Mouse (Mus musculus) hindbrain, postnatal 0 days (tissue): ENCODE data around the gene Krt12. TPM values are rescaled to one million over a fixed set of nuclear protein-coding genes. Genes with fewer than 3 reads are reported as not detected.
A peak's percentile ranks its signal among the peaks of the same experiment; 100 is the strongest.

Source experiments
- ATAC-seq: fragments of 200-750 bp; cut with Nextera tagmentation; 2 replicates; pipeline ENCODE4 v1.8.0; 2017; ENCODE audit warnings: mild to moderate bottlenecking, moderate TSS enrichment, moderate library complexity
- DNase-seq: peaks from one replicate; pipeline ENCODE4 v3.0.0-alpha.2; 2015; ENCODE audit warnings: low spot score
- H3K27ac ChIP-seq: fragments of 300-500 bp; sonication (generic); 2 replicates; pipeline ENCODE4 v1.5.1; 2014; ENCODE audit warnings: mild to moderate bottlenecking
- H3K27me3 ChIP-seq: fragments of 300-500 bp; sonication (generic); 2 replicates; pipeline ENCODE4 v1.6.1; 2014; ENCODE audit warnings: low read length, mixed read lengths; ENCODE audit not compliant: insufficient read depth
- H3K36me3 ChIP-seq: fragments of 300-500 bp; sonication (generic); 2 replicates; pipeline ENCODE4 v1.6.1; 2014; ENCODE audit warnings: low read length, mixed read lengths; ENCODE audit not compliant: insufficient read depth
- H3K4me1 ChIP-seq: fragments of 300-500 bp; sonication (generic); 2 replicates; pipeline ENCODE4 v1.6.1; 2014; ENCODE audit warnings: antibody characterized with exemption, low read length, mixed read lengths; ENCODE audit not compliant: insufficient read depth
- H3K4me2 ChIP-seq: fragments of 300-500 bp; sonication (generic); 2 replicates; pipeline ENCODE4 v1.6.1; 2014; ENCODE audit warnings: low read depth, mild to moderate bottlenecking, low read length, moderate library complexity, mixed read lengths
- H3K4me3 ChIP-seq: fragments of 300-500 bp; sonication (generic); 2 replicates; pipeline ENCODE4 v1.5.1; 2014; ENCODE audit warnings: low read length
- H3K9ac ChIP-seq: fragments of 300-500 bp; sonication (generic); replicated peaks from 2 replicates; pipeline ENCODE4 v1.6.1; 2014; ENCODE audit warnings: mild to moderate bottlenecking, low read length, moderate library complexity, mixed read lengths
- H3K9me3 ChIP-seq: fragments of 300-500 bp; sonication (generic); 2 replicates; pipeline ENCODE4 v1.6.1; 2016; ENCODE audit warnings: low read length, mixed read lengths
- CTCF ChIP-seq: IDR thresholded peaks from 2 replicates; pipeline ENCODE4 v1.5.1; 2016; ENCODE audit warnings: antibody characterized with exemption, control low read depth, low read depth
- WGBS: fragments of 180-500 bp; shearing (Covaris S2); extraction: QIAGEN DNeasy Blood & Tissue Kit; methylation state at CpG from one replicate; pipeline ENCODE4 v1.1.7; 2014; 5-methylcytosine and 5-hydroxymethylcytosine counted together
- polyA plus RNA-seq: library from polyadenylated mRNA; unstranded; fragments of >200 nt; fragmentation: Nextera tagmentation; extraction: Ambion mirVana; gene quantifications from 2 replicates; pipeline ENCODE4 v1.2.1, GENCODE M21; 2015
- total RNA-seq: library from RNA; depleted of rRNA; stranded (reverse); fragments of >200 nt; gene quantifications from 2 replicates; pipeline ENCODE4 v1.2.3, GENCODE M21; 2014

Gene Krt12
- total and polyA plus RNA-seq, 2 experiments from 2014 or later: 0.50 to 0.68 TPM

GRCm38 (mm10) chr11:99391375-99391774, 30.7 kb downstream of the Krt12 start:
- WGBS: 82% methylated on average over 6 of the region's 6 CpGs
- Histone ChIP-seq H3K4me1 (no peaks in the 10 kb centered on the region), H3K27me3 (no peaks in the 10 kb centered on the region), H3K9ac (no peak overlapping the region), H3K9me3 (no peaks in the 10 kb centered on the region), H3K27ac (no peak overlapping the region), H3K4me3 (no peak overlapping the region), H3K4me2 (no peak overlapping the region), H3K36me3 (no peaks in the 10 kb centered on the region)
- DNase-seq: no peak
- no peak for ATAC-seq
- no peak for TF ChIP-seq CTCF

- Histone ChIP-seq H3K4me2 (no peak overlapping the region), H3K9ac (no peak overlapping the region), H3K27ac (no peak overlapping the region), H3K4me3 (no peak overlapping the region), H3K9me3 (no peaks in the 10 kb centered on the region), H3K36me3 (no peaks in the 10 kb centered on the region), H3K4me1 (no peaks in the 10 kb centered on the region), H3K27me3 (no peaks in the 10 kb centered on the region)
- TF ChIP-seq CTCF: no peak
- no peak for ATAC-seq
- 80% methylated on average over 7 of the region's 7 CpGs for WGBS
- DNase-seq: no peak
Measured at GRCm38 (mm10) chr11:99390866-99391265, 31.2 kb downstream of the Krt12 start.

- no peaks in the 10 kb centered on the region for H3K27me3 ChIP-seq
- TF ChIP-seq CTCF: no peak
- no peaks in the 10 kb centered on the region for H3K9me3 ChIP-seq
- no peaks in the 10 kb centered on the region for H3K36me3 ChIP-seq
- no peak within 1 kb of the TSS for H3K9ac ChIP-seq
- no peak for DNase-seq
- no peaks in the 10 kb centered on the region for H3K4me1 ChIP-seq
- ATAC-seq: no peak
- 89% methylated on average over 4 of the region's 4 CpGs for WGBS
- H3K4me2 ChIP-seq: no peak within 1 kb of the TSS
- H3K4me3 ChIP-seq: no peak within 1 kb of the TSS
- no peak within 1 kb of the TSS for H3K27ac ChIP-seq
Measured at GRCm38 (mm10) chr11:99389264-99389663, 32.8 kb downstream of the Krt12 start, which contains the start of gene Krt10. Krt10 (minus strand) TSS chr11:99389364.

GRCm38 (mm10) chr11:99388661-99389060, 33.4 kb downstream of the Krt12 start:
- no peak overlapping the region for H3K9ac ChIP-seq
- H3K9me3 ChIP-seq: no peaks in the 10 kb centered on the region
- 95% methylated on average over 18 of the region's 18 CpGs for WGBS
- no peak overlapping the region for H3K4me2 ChIP-seq
- no peaks in the 10 kb centered on the region for H3K4me1 ChIP-seq
- ATAC-seq (no peak), DNase-seq (no peak)
- H3K27ac ChIP-seq: no peak overlapping the region
- H3K4me3 ChIP-seq: no peak overlapping the region
- no peaks in the 10 kb centered on the region for H3K36me3 ChIP-seq
- H3K27me3 ChIP-seq: no peaks in the 10 kb centered on the region
- TF ChIP-seq CTCF: no peak

DNA sequence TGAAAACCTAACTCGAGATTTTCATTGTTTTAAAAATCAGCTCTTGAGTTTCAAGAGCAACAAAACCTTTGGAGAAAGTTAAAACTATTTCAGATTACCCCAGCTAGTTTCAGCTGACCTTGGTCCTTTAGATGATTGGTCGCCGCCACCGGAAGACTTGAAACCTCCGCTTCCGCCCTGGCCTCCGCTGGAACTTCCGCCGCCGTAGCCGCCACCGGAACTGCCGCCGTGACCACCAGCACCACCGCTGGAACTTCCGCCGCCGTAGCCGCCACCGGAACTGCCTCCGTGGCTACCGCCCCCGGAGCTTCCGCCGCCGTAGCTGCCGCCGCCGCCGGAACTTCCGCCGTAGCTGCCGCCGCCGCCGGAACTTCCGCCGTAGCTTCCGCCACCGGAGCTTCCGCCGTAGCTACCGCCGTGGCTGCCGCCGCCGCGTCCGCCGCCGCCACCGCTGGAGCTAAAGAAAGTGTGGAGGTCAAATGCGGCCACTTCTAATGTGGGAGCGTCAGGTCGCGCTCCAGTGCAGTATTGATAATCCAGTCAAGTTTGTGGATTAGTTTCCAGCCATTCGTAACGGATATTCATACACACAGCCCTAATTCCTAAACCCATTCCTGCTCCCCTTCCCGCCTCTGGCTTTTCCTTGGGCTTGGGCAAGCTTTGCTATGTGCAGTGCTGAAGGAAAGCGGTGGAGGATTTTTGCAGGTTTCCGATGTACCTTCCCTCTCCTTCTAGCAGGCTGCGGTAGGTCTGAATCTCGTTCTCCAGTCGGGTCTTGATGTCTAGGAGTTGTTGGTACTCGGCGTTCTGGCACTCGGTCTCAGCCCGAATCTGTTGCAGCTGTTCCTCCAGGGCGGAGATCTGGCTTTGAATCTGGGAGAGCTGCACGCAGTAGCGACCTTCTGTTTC, 36.0 kb downstream of the Krt12 start:
- ATAC-seq (peak; percentile 93), DNase-seq (peak; percentile 92)
- Histone ChIP-seq H3K36me3 (no peaks in the 10 kb centered on the region), H3K9ac (peak overlapping the region; percentile 62), H3K27ac (peak overlapping the region; percentile 93), H3K27me3 (no peaks in the 10 kb centered on the region), H3K9me3 (no peaks in the 10 kb centered on the region), H3K4me2 (peak overlapping the region; percentile 69), H3K4me1 (no peaks in the 10 kb centered on the region), H3K4me3 (peak overlapping the region; percentile 55)
- WGBS: 1% methylated on average over 71 of the region's 71 CpGs
- no peak for TF ChIP-seq CTCF

DNA sequence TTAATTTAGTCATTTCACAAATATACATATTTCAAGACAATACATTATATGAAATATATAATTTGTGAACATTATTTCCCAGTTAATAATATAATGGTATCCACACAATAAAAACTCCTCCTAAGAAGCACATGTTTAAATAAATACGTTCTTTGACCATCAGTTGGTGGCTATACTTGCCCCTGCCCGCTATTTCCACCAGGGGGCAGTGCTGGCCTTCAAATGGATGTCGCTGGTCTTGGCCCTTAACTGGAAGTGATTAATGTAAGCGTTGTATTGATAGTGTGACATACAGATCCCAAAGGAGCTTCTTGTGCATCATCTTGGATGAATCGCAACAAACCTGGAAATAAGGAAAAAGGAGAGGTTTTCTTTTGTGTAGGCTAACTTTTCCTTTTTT, 42.5 kb downstream of the Krt12 start:
- TF ChIP-seq CTCF: peak; percentile 92
- H3K4me1 ChIP-seq: no peaks in the 10 kb centered on the region
- H3K27me3 ChIP-seq: no peaks in the 10 kb centered on the region; the same call in 1 of the 2 replicates
- no peak overlapping the region for H3K27ac ChIP-seq
- DNase-seq: peak; percentile 83
- H3K4me2 ChIP-seq: no peak overlapping the region
- no peaks in the 10 kb centered on the region for H3K9me3 ChIP-seq
- no peak overlapping the region for H3K4me3 ChIP-seq
- no peak for ATAC-seq
- H3K9ac ChIP-seq: no peak overlapping the region
- 16% methylated on average over 5 of the region's 5 CpGs for WGBS
- H3K36me3 ChIP-seq: no peaks in the 10 kb centered on the region

DNA sequence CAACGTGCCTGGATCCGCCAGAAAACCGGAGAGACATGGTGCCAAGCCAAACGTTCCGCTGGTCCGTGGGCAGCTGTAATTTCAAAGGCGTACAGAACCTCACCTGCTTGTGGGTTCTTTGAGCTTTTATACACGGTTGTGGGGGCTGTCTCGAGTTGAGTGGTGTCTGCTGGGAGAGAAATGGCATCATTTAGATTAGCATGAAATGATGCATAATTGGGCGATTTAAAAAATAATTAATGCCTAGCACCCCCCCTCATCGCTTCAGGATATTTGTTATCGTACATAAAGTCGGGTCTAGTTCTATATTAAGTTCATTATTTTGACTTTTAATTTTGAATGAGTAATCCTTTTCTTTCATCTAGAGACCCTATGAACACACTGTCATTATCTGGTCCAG, 47.3 kb downstream of the Krt12 start, which contains the start of gene Krt28:
Krt28 (minus strand) TSS at position 101 of the 400 bp plus-strand sequence.
- DNase-seq: no peak
- H3K9ac ChIP-seq: no peak within 1 kb of the TSS
- ATAC-seq: no peak
- H3K9me3 ChIP-seq: no peaks in the 10 kb centered on the region
- H3K4me1 ChIP-seq: no peaks in the 10 kb centered on the region
- no peaks in the 10 kb centered on the region for H3K36me3 ChIP-seq
- no peaks in the 10 kb centered on the region; the same call in 1 of the 2 replicates for H3K27me3 ChIP-seq
- 77% methylated on average over 13 of the region's 13 CpGs for WGBS
- H3K27ac ChIP-seq: no peak within 1 kb of the TSS
- no peak for TF ChIP-seq CTCF
- H3K4me3 ChIP-seq: no peak within 1 kb of the TSS
- H3K4me2 ChIP-seq: no peak within 1 kb of the TSS
